Mouse (Mus musculus) embryonic facial prominence, embryonic 10.5 days (tissue): Measurements from ENCODE around the gene Tspan3. TPM values are rescaled to one million over a fixed set of nuclear protein-coding genes. Genes with fewer than 3 reads are reported as not detected.

Experiments
- DNase-seq: peaks from one replicate; pipeline ENCODE4 v3.0.0-alpha.2; 2017; ENCODE audit warnings: low spot score
- H3K27ac ChIP-seq: fragments of 300-500 bp; sonication (generic); replicated peaks from 2 replicates; pipeline ENCODE4 v1.5.1; 2016; ENCODE audit warnings: mild to moderate bottlenecking
- H3K27me3 ChIP-seq: fragments of 300-500 bp; sonication (generic); replicated peaks from 2 replicates; pipeline ENCODE4 v1.6.1; 2016; ENCODE audit warnings: low read depth, mild to moderate bottlenecking; ENCODE audit not compliant: poor library complexity, severe bottlenecking
- H3K36me3 ChIP-seq: fragments of 300-500 bp; sonication (generic); replicated peaks from 2 replicates; pipeline ENCODE4 v1.6.1; 2016; ENCODE audit warnings: mild to moderate bottlenecking, moderate library complexity
- H3K4me1 ChIP-seq: fragments of 300-500 bp; sonication (generic); 2 replicates; pipeline ENCODE4 v1.6.1; 2016
- H3K4me3 ChIP-seq: fragments of 300-500 bp; sonication (generic); 2 replicates; pipeline ENCODE4 v1.5.1; 2016; ENCODE audit warnings: mild to moderate bottlenecking, moderate library complexity
- H3K9me3 ChIP-seq: fragments of 300-500 bp; sonication (generic); 2 replicates; pipeline ENCODE4 v1.6.1; 2016; ENCODE audit warnings: mild to moderate bottlenecking
- WGBS: fragments of 180-500 bp; shearing (Covaris S2); methylation state at CpG from one replicate; pipeline ENCODE4 v1.1.7; 2016; 5-methylcytosine and 5-hydroxymethylcytosine counted together
- polyA plus RNA-seq: library from polyadenylated mRNA; unstranded; fragments of >200 nt; fragmentation: Nextera tagmentation; extraction: Ambion mirVana; gene quantifications from 2 replicates; pipeline ENCODE4 v1.2.1, GENCODE M21; 2016

Gene Tspan3
- polyA plus RNA-seq, 1 experiment from 2014 or later = 474 TPM

DNA sequence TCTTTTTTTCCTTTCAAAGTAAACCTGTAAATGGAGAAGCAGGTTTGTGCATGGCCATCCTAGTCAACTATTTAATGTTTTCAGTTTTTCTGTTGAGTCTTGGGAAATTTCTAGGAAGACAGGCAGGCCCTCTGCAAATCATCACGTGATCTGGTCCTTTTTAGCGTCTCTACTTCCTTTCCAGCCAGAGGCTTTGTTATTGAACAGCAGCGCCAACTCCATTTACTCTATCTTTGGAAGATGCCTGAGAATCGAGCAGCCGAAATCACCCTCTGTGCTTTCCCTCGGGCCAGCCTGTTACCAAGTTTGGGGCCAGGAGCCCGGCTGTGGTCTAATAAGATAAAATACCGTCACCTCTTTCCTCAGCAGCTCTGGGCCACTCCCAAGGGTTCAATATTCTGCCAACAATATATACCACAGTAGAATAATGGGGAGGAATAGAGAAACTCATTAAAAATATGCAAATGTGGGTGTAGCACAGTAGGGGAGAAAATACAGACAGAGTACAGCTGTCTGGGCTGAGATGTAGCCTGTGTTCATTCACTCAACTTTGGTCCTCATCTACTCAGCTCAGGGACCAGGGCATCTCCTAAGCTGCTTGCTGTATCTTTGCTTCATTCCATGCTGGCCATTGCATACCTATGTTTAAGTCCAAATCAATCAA is 15.0 kb upstream of the Tspan3 start:
- no peaks in the 10 kb centered on the region for H3K27me3 ChIP-seq
- H3K4me1 ChIP-seq = peaks cover 7% of the 10 kb centered on the region; the same call in 1 of the 2 replicates
- whole genome bisulfite sequencing = 51% methylated on average over 8 of the region's 8 CpGs
- no peaks in the 10 kb centered on the region for H3K36me3 ChIP-seq
- no peak overlapping the region for H3K4me3 ChIP-seq
- H3K9me3 ChIP-seq = no peaks in the 10 kb centered on the region
- no peak for DNase-seq
- no peak overlapping the region for H3K27ac ChIP-seq

DNA sequence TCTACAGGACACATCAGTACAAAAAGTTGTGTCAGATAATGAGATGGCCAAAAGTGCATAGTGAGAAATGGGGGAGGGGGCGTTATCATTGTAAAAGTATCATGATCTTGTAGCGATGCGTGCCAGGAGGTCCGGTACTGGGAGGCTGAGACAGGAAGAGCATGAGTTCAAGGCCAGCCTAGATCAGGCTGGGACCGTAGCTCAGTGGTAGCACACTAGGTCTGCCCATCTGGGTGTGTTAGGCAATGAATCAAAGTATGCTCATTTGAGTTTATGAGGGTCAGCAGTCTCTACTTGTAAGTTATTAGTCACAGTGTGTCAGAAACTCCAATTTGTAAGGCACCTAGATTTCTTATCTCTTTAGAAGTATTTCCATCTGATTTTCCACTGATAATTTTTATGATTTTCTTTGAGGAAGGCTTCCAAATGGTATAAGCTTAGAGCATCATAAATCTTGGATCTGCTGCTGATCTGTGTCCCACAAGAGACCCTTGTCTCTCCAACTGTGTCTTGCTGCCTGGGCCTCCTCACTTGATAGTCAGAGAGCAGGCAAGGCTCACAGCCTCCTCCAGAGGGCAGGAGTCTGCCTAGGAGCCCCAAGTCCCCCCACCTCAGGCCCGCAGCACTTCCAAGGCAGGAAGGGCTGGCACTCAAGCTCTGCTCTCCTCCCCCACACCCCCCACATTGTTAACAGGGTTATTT is 14.3 kb upstream of the Tspan3 start:
- Histone ChIP-seq H3K27ac (no peak overlapping the region), H3K4me1 (peaks cover 7% of the 10 kb centered on the region; the same call in 1 of the 2 replicates), H3K36me3 (no peaks in the 10 kb centered on the region), H3K9me3 (no peaks in the 10 kb centered on the region), H3K4me3 (no peak overlapping the region), H3K27me3 (no peaks in the 10 kb centered on the region)
- 80% methylated on average over 6 of the region's 6 CpGs for WGBS
- peak; percentile 30 for DNase-seq

- Histone ChIP-seq H3K4me3 (no peak overlapping the region), H3K9me3 (no peaks in the 10 kb centered on the region), H3K36me3 (no peaks in the 10 kb centered on the region), H3K4me1 (peaks cover 7% of the 10 kb centered on the region; the same call in 1 of the 2 replicates), H3K27me3 (no peaks in the 10 kb centered on the region), H3K27ac (no peak overlapping the region)
- WGBS = 82% methylated on average over 4 of the region's 4 CpGs
- DNase-seq = no peak
Observed at GRCm38 (mm10) chr9:56177354-56177753, 12.1 kb upstream of the Tspan3 start.

DNA sequence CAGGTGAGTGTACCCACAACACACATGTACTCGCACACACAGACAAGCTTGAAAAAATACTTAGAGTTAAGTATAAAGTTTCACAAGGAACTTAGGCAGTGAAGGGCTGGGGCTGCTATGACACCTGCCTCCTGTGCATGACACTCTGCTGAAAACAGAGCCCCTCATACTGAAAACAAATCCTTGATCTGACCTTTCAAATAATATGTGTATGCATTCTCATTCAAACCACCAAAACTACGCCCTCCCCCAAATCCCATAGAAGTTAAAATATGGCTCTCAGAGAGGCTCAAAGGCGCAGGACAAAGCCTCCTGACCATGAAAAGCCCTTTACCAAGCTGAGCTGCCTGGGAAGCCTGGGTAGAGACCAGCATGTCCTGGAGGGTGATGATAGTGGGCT is 10.0 kb upstream of the Tspan3 start:
- no peaks in the 10 kb centered on the region for H3K36me3 ChIP-seq
- WGBS = 84% methylated on average over 3 of the region's 3 CpGs
- H3K4me3 ChIP-seq = no peak overlapping the region
- peaks cover 6% of the 10 kb centered on the region; the same call in 1 of the 2 replicates for H3K4me1 ChIP-seq
- DNase-seq = no peak
- no peaks in the 10 kb centered on the region for H3K9me3 ChIP-seq
- no peak overlapping the region for H3K27ac ChIP-seq
- no peaks in the 10 kb centered on the region for H3K27me3 ChIP-seq

DNA sequence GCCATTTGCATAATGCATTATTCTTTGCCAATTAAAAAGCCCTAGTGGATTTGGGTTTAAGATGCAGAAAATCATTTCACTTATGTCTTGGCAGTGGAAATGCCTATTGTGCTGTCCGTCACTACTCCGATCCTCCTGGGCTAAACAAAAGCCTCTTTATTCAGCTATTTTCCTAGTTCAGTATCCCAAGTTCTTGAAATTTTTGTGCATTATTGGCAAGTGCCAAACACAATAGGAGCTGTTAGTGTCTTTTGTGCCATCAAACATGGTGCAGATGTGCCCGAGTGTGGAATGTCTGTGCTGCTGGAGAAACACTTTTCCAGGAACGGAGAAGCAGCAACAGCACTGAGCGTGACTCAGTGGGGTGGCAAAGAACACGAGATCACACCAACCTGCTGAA is 2.4 kb upstream of the Tspan3 start:
- WGBS = 32% methylated on average over 6 of the region's 6 CpGs

DNA sequence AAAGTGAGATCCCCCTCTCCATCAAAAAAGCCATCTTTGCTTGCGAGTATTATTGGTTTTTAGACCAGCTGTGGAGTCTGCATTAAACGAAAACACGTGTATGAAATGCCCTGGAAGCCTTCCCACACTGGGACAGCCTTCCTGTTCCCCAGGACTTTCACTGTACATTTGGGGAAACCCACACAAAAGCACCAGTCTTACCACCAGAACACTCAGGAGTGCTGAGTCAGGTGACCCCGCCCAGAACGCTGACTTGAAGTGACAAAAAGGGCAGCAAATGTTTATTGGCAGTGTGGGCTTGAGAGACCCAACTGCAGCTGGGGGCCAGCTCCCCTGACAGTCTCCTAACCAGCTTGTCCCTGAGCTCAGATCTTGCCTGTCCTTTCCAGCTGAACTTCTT is 884 bp upstream of the Tspan3 start:
- no peak overlapping the region for H3K4me3 ChIP-seq
- H3K9me3 ChIP-seq = no peaks in the 10 kb centered on the region
- H3K4me1 ChIP-seq = peaks cover 44% of the 10 kb centered on the region
- H3K27ac ChIP-seq = no peak overlapping the region
- no peaks in the 10 kb centered on the region for H3K27me3 ChIP-seq
- no peak for DNase-seq
- WGBS = 61% methylated on average over 5 of the region's 5 CpGs
- no peaks in the 10 kb centered on the region for H3K36me3 ChIP-seq

More for the DNA sequence above, 2.4 kb upstream of the Tspan3 start:
- H3K27ac ChIP-seq = no peak overlapping the region
- H3K4me1 ChIP-seq = peaks cover 36% of the 10 kb centered on the region
- no peaks in the 10 kb centered on the region for H3K9me3 ChIP-seq
- no peaks in the 10 kb centered on the region for H3K27me3 ChIP-seq
- no peaks in the 10 kb centered on the region for H3K36me3 ChIP-seq
- no peak overlapping the region for H3K4me3 ChIP-seq
- no peak for DNase-seq

DNA sequence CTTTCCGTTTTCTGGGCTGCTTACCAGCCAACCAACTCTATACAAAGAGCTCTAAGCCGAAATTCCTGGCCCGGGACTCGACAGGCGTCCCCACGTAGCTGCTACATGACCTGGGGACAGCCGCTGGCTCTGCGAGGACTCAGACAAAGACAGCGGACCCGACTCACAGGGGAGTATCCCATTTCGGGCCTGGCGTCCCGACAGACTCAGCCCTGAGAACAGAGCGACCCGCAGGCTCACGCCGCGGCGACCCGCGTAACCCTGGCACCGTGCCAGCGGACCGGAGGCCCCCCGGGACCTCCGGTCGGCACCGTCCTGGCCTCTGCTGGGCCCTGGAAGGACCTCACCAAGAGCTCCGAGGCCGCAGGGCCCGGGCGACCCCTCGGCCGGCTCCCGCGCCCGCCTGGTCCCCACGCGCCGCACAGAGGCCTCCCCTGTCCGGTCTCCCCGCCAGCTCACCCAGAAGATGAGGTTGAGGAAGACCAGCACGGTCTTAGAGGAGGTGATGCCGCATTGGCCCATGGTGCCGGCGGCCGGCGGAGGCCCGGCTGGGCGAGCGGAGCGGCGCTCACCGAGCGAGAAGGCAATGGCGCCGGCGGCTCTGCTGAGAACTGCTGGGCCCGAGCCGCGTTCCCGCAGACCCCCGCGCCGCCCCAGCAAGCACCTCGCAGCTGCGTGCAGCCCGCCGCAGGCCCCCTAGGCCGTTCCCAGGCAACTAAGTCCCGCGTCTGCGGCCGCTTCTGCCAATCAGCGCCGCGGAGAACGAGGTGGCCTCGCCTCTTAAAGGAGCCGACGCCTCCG is 4.7 kb downstream of the Tspan3 start:
- H3K4me3 ChIP-seq = peak overlapping the region; percentile 98
- peaks cover 34% of the 10 kb centered on the region for H3K4me1 ChIP-seq
- peak; percentile 95 for DNase-seq
- H3K9me3 ChIP-seq = no peaks in the 10 kb centered on the region
- no peaks in the 10 kb centered on the region for H3K27me3 ChIP-seq
- under 1% methylated on average over 82 of the region's 82 CpGs for WGBS
- H3K36me3 ChIP-seq = 0 out of 2 replicates have a peak, but pooled peaks cover 5% of the 10 kb centered on the region
- H3K27ac ChIP-seq = peak overlapping the region; percentile 99

GRCm38 (mm10) chr9:56159456-56159855 is 5.8 kb downstream of the Tspan3 start:
- Histone ChIP-seq H3K4me1 (peaks cover 29% of the 10 kb centered on the region), H3K9me3 (no peaks in the 10 kb centered on the region), H3K27ac (peak overlapping the region; percentile 99; the same call in 1 of the 2 replicates), H3K27me3 (no peaks in the 10 kb centered on the region), H3K36me3 (0 out of 2 replicates have a peak, but pooled peaks cover 5% of the 10 kb centered on the region), H3K4me3 (peak overlapping the region; percentile 98)
- DNase-seq = no peak
- 4% methylated on average over 2 of the region's 2 CpGs for WGBS

- DNase-seq = no peak
- no peak overlapping the region for H3K4me3 ChIP-seq
- no peaks in the 10 kb centered on the region for H3K27me3 ChIP-seq
- H3K36me3 ChIP-seq = 0 out of 2 replicates have a peak, but pooled peaks cover 5% of the 10 kb centered on the region
- H3K27ac ChIP-seq = no peak overlapping the region
- no peaks in the 10 kb centered on the region for H3K9me3 ChIP-seq
- H3K4me1 ChIP-seq = peaks cover 29% of the 10 kb centered on the region
- WGBS = 79% methylated on average over 2 of the region's 2 CpGs
Observed at GRCm38 (mm10) chr9:56158077-56158476, 7.2 kb downstream of the Tspan3 start.

DNA sequence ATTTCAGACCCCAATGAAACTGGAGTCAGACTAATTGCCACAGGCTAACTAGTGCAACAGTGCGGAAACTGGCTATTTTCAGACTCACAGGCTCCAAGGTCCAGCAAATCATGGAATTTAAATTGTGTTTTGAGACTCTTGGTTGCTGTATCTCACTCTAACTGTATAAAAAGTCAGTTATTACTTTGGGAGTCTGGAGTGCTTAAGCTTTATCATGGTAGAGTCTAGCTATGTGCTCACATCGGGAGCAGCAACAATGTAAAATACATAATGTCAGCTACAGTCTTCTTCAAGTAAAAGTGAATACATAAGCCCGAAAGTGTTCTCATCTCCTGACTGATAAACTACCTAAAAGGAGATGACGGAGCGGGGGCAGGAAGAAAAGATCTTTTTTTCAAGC is 10.7 kb downstream of the Tspan3 start:
- no peaks in the 10 kb centered on the region for H3K27me3 ChIP-seq
- DNase-seq = no peak
- H3K27ac ChIP-seq = no peak overlapping the region
- no peaks in the 10 kb centered on the region for H3K9me3 ChIP-seq
- H3K4me3 ChIP-seq = no peak overlapping the region
- H3K36me3 ChIP-seq = peaks cover 22% of the 10 kb centered on the region
- H3K4me1 ChIP-seq = peaks cover 19% of the 10 kb centered on the region
- WGBS = 91% methylated on average over 5 of the region's 5 CpGs

GRCm38 (mm10) chr9:56152482-56153007 is 12.7 kb downstream of the Tspan3 start:
- no peaks in the 10 kb centered on the region for H3K27me3 ChIP-seq

GRCm38 (mm10) chr9:56151745-56152481 is 13.4 kb downstream of the Tspan3 start:
- 75% methylated on average over 7 of the region's 7 CpGs for WGBS
- no peaks in the 10 kb centered on the region for H3K27me3 ChIP-seq
- no peak overlapping the region for H3K4me3 ChIP-seq
- H3K27ac ChIP-seq = no peak overlapping the region
- H3K4me1 ChIP-seq = 0 out of 2 replicates have a peak, but pooled peaks cover 6% of the 10 kb centered on the region
- peaks cover 35% of the 10 kb centered on the region for H3K36me3 ChIP-seq
- H3K9me3 ChIP-seq = no peaks in the 10 kb centered on the region
- DNase-seq = no peak

More at GRCm38 (mm10) chr9:56152482-56153007, 12.7 kb downstream of the Tspan3 start:
- no peaks in the 10 kb centered on the region for H3K9me3 ChIP-seq
- H3K27ac ChIP-seq = no peak overlapping the region
- WGBS = 83% methylated on average over 4 of the region's 4 CpGs
- H3K4me3 ChIP-seq = no peak overlapping the region
- peaks cover 28% of the 10 kb centered on the region for H3K36me3 ChIP-seq
- 0 out of 2 replicates have a peak, but pooled peaks cover 6% of the 10 kb centered on the region for H3K4me1 ChIP-seq
- no peak for DNase-seq
